Mouse (Mus musculus) E14TG2a.4 (cell line): Measurements from ENCODE around the gene Pakap.

Experiments used
- CTCF ChIP-seq: conservative IDR thresholded peaks from 2 replicates; pipeline ENCODE4 v1.5.1; 2014; ENCODE audit warnings: low read length
- NANOG ChIP-seq: IDR thresholded peaks from 2 replicates; pipeline ENCODE4 v1.6.1; 2014; ENCODE audit warnings: borderline replicate concordance, low read length, mixed read lengths
- POU5F1 ChIP-seq: IDR thresholded peaks from 2 replicates; pipeline ENCODE4 v1.6.1; 2014; ENCODE audit warnings: low read length, borderline replicate concordance

DNA sequence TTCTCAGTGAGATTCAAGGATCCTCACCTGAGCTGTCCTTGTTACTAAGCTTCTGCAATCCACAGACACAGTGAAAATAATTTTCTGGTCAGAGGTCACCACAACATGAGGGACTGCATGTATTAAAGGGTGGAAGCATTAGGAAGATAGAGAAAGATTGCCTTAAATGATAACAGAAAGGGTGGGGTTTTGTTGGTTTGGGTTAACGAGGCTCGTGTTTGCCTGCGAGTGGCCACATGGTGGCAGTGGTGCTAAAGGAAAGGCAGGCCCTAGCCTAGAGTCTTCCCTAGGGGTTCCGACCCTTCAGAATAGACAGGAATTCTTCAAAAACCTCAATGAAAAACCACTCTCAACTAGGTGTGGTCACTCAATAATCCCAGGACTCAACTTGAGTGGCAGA lies 333.2 kb downstream of the Pakap start:
- TF ChIP-seq CTCF (peak; percentile 64), NANOG (no peak), POU5F1 (no peak)
